Mouse (Mus musculus) E14TG2a.4 (cell line): ENCODE measurements around the gene Nucb1.

Experiments used
- CTCF ChIP-seq: conservative IDR thresholded peaks from 2 replicates; pipeline ENCODE4 v1.5.1; 2014; ENCODE audit warnings: low read length
- POU5F1 ChIP-seq: IDR thresholded peaks from 2 replicates; pipeline ENCODE4 v1.6.1; 2014; ENCODE audit warnings: low read length, borderline replicate concordance

- TF ChIP-seq CTCF (no peak), POU5F1 (no peak)
Measured at GRCm38 (mm10) chr7:45449974-45450373, 60.2 kb downstream of the Nucb1 start.
